Mouse (Mus musculus): ENCODE results near the gene Slit1.

Gene Slit1

GRCm38 (mm10) chr19:41620366-41621092 lies 122.9 kb downstream of the Slit1 start:
- H3K36me3 ChIP-seq (ENCODE audit: control insufficient read depth, insufficient read depth, low read length, poor library complexity, severe bottlenecking), result no peaks in the 10 kb centered on the region
- no peaks in the 10 kb centered on the region for H3K27me3 ChIP-seq (ENCODE audit: control insufficient read depth, insufficient read depth, low read length, poor library complexity, severe bottlenecking)
- no peak for DNase-seq (ENCODE audit: low read depth, low spot score)

- Histone ChIP-seq H3K27me3 (ENCODE audit: control insufficient read depth, insufficient read depth, low read length, poor library complexity, severe bottlenecking) (no peaks in the 10 kb centered on the region), H3K36me3 (ENCODE audit: control insufficient read depth, insufficient read depth, low read length, poor library complexity, severe bottlenecking) (no peaks in the 10 kb centered on the region)
- peak; percentile 52 for DNase-seq (ENCODE audit: low read depth, low spot score)
Observed at GRCm38 (mm10) chr19:41618771-41619385, 124.6 kb downstream of the Slit1 start.

GRCm38 (mm10) chr19:41618153-41618657 lies 125.3 kb downstream of the Slit1 start:
- Histone ChIP-seq H3K27me3 (ENCODE audit: control insufficient read depth, insufficient read depth, low read length, poor library complexity, severe bottlenecking) (no peaks in the 10 kb centered on the region), H3K36me3 (ENCODE audit: control insufficient read depth, insufficient read depth, low read length, poor library complexity, severe bottlenecking) (no peaks in the 10 kb centered on the region)
- DNase-seq (ENCODE audit: low read depth, low spot score), result no peak

GRCm38 (mm10) chr19:41617102-41617501 lies 126.4 kb downstream of the Slit1 start:
- DNase-seq (ENCODE audit: low read depth, low spot score), result peak; percentile 45
- H3K36me3 ChIP-seq (ENCODE audit: control insufficient read depth, insufficient read depth, low read length, poor library complexity, severe bottlenecking), result no peaks in the 10 kb centered on the region
- H3K27me3 ChIP-seq (ENCODE audit: control insufficient read depth, insufficient read depth, low read length, poor library complexity, severe bottlenecking), result no peaks in the 10 kb centered on the region

GRCm38 (mm10) chr19:41616274-41616673 lies 127.2 kb downstream of the Slit1 start:
- Histone ChIP-seq H3K36me3 (ENCODE audit: control insufficient read depth, insufficient read depth, low read length, poor library complexity, severe bottlenecking) (no peaks in the 10 kb centered on the region), H3K27me3 (ENCODE audit: control insufficient read depth, insufficient read depth, low read length, poor library complexity, severe bottlenecking) (no peaks in the 10 kb centered on the region)
- DNase-seq (ENCODE audit: low read depth, low spot score), result no peak

GRCm38 (mm10) chr19:41615606-41616224 lies 127.8 kb downstream of the Slit1 start:
- DNase-seq (ENCODE audit: low read depth, low spot score), result peak; percentile 84
- Histone ChIP-seq H3K27me3 (ENCODE audit: control insufficient read depth, insufficient read depth, low read length, poor library complexity, severe bottlenecking) (no peaks in the 10 kb centered on the region), H3K36me3 (ENCODE audit: control insufficient read depth, insufficient read depth, low read length, poor library complexity, severe bottlenecking) (no peaks in the 10 kb centered on the region)

GRCm38 (mm10) chr19:41613325-41614087 lies 130.0 kb downstream of the Slit1 start:
- Histone ChIP-seq H3K27me3 (ENCODE audit: control insufficient read depth, insufficient read depth, low read length, poor library complexity, severe bottlenecking) (no peaks in the 10 kb centered on the region), H3K36me3 (ENCODE audit: control insufficient read depth, insufficient read depth, low read length, poor library complexity, severe bottlenecking) (no peaks in the 10 kb centered on the region)
- DNase-seq (ENCODE audit: low read depth, low spot score), result no peak

GRCm38 (mm10) chr19:41611683-41612082 lies 131.8 kb downstream of the Slit1 start:
- no peaks in the 10 kb centered on the region for H3K27me3 ChIP-seq (ENCODE audit: control insufficient read depth, insufficient read depth, low read length, poor library complexity, severe bottlenecking)
- DNase-seq (ENCODE audit: low read depth, low spot score), result no peak
- H3K36me3 ChIP-seq (ENCODE audit: control insufficient read depth, insufficient read depth, low read length, poor library complexity, severe bottlenecking), result no peaks in the 10 kb centered on the region

- no peaks in the 10 kb centered on the region for H3K36me3 ChIP-seq (ENCODE audit: control insufficient read depth, insufficient read depth, low read length, poor library complexity, severe bottlenecking)
- DNase-seq (ENCODE audit: low read depth, low spot score), result no peak
- H3K27me3 ChIP-seq (ENCODE audit: control insufficient read depth, insufficient read depth, low read length, poor library complexity, severe bottlenecking), result no peaks in the 10 kb centered on the region
Observed at GRCm38 (mm10) chr19:41606208-41606987, 137.1 kb downstream of the Slit1 start.

- DNase-seq (ENCODE audit: low read depth, low spot score), result no peak
- Histone ChIP-seq H3K36me3 (ENCODE audit: control insufficient read depth, insufficient read depth, low read length, poor library complexity, severe bottlenecking) (no peaks in the 10 kb centered on the region), H3K27me3 (ENCODE audit: control insufficient read depth, insufficient read depth, low read length, poor library complexity, severe bottlenecking) (no peaks in the 10 kb centered on the region)
Observed at GRCm38 (mm10) chr19:41600647-41601046, 142.8 kb downstream of the Slit1 start.

GRCm38 (mm10) chr19:41597170-41597894 lies 146.1 kb downstream of the Slit1 start:
- Histone ChIP-seq H3K36me3 (ENCODE audit: control insufficient read depth, insufficient read depth, low read length, poor library complexity, severe bottlenecking) (peaks cover 2% of the 10 kb centered on the region; the same call in 1 of the 2 replicates), H3K27me3 (ENCODE audit: control insufficient read depth, insufficient read depth, low read length, poor library complexity, severe bottlenecking) (no peaks in the 10 kb centered on the region)
- DNase-seq (ENCODE audit: low read depth, low spot score), result no peak

- no peak for DNase-seq (ENCODE audit: low read depth, low spot score)
- Histone ChIP-seq H3K36me3 (ENCODE audit: control insufficient read depth, insufficient read depth, low read length, poor library complexity, severe bottlenecking) (peaks cover 2% of the 10 kb centered on the region; the same call in 1 of the 2 replicates), H3K27me3 (ENCODE audit: control insufficient read depth, insufficient read depth, low read length, poor library complexity, severe bottlenecking) (no peaks in the 10 kb centered on the region)
Observed at GRCm38 (mm10) chr19:41591808-41592207, 151.7 kb downstream of the Slit1 start.

GRCm38 (mm10) chr19:41589681-41590080 lies 153.8 kb downstream of the Slit1 start:
- no peak for DNase-seq (ENCODE audit: low read depth, low spot score)

More at GRCm38 (mm10) chr19:41589681-41590080, 153.8 kb downstream of the Slit1 start:
- no peaks in the 10 kb centered on the region for H3K27me3 ChIP-seq (ENCODE audit: control insufficient read depth, insufficient read depth, low read length, poor library complexity, severe bottlenecking)
- H3K36me3 ChIP-seq (ENCODE audit: control insufficient read depth, insufficient read depth, low read length, poor library complexity, severe bottlenecking), result peaks cover 4% of the 10 kb centered on the region; the same call in 1 of the 2 replicates
